Mouse (Mus musculus): ENCODE measurements around the gene Rnaseh2a. TPM values are rescaled to one million over a fixed set of nuclear protein-coding genes. Genes with fewer than 3 reads are reported as not detected.

The Rnaseh2a gene
- total and polyA plus RNA-seq, 2 experiments from 2014 or later: 57.3 to 57.9 TPM

- Histone ChIP-seq H3K9ac (replicated peaks; ENCODE audit: low read depth, low read length) (no peak overlapping the region), H3K4me1 (ENCODE audit: control insufficient read depth, insufficient read depth) (peaks cover 22% of the 10 kb centered on the region), H3K27ac (ENCODE audit: low read depth) (no peak overlapping the region), H3K4me3 (ENCODE audit: low read depth, low read length) (no peak overlapping the region), H3K9me3 (replicated peaks; ENCODE audit: control insufficient read depth, low read length) (no peaks in the 10 kb centered on the region), H3K27me3 (ENCODE audit: control insufficient read depth, insufficient read depth, low read length) (no peaks in the 10 kb centered on the region), H3K4me2 (ENCODE audit: low read depth, low read length) (no peak overlapping the region), H3K36me3 (replicated peaks; ENCODE audit: control insufficient read depth, insufficient read depth, low read length) (peaks cover 30% of the 10 kb centered on the region)
- TF ChIP-seq EP300 (IDR thresholded peaks at IDR 0.05; ENCODE audit: low read depth): no peak
- no peak for TF ChIP-seq CTCF (IDR thresholded peaks at IDR 0.05; ENCODE audit: low read depth)
- no peak for ATAC-seq (ENCODE audit: insufficient read depth, low read depth)
- WGBS: 77% methylated on average over 8 of the region's 8 CpGs
- DNase-seq (ENCODE audit: low spot score): no peak
These were observed 5.1 kb upstream of the Rnaseh2a start for GRCm38 (mm10) chr8:84974543-84975142.

DNA sequence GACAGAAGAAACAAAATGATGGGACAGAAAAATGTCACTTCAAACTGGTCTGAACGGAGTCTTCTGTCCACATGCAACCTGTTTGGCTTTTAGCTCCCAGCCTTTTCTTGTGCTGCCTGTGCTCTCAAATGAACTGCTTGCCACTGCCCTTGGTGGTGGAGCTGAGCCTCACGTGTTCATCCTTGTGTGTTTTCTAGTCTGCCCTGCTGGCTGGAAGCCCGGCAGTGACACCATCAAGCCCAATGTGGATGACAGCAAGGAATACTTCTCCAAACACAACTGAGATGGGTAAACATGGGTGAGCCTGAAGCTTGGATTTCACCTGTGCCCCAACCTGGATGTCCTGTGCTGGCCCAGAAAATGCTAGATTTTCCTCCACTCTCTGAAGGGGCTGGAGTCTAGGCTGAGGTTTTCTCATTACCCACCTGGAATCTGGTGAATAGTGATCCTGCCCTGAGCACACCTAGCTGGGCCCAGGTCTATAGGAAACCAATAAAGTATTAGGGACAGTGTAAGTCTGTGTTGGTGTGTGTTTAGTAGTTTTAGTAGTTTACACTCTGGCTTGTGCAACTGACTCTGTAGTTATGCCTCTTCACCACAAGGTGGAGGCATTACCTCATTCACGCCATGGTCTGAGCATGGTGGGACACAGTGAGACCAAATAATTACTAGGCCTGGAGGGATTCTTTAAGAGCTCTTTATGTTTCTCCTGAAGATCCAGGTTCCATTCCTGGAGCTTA is 4.4 kb upstream of the Rnaseh2a start:
- H3K4me2 ChIP-seq (ENCODE audit: low read depth, low read length): no peak overlapping the region
- no peaks in the 10 kb centered on the region for H3K9me3 ChIP-seq (replicated peaks; ENCODE audit: control insufficient read depth, low read length)
- TF ChIP-seq EP300 (IDR thresholded peaks at IDR 0.05; ENCODE audit: low read depth) (no peak), CTCF (IDR thresholded peaks at IDR 0.05; ENCODE audit: low read depth) (peak; percentile 95)
- peak overlapping the region; percentile 43; the same call in 1 of the 2 replicates for H3K27ac ChIP-seq (ENCODE audit: low read depth)
- peaks cover 16% of the 10 kb centered on the region for H3K4me1 ChIP-seq (ENCODE audit: control insufficient read depth, insufficient read depth)
- ATAC-seq (ENCODE audit: insufficient read depth, low read depth) (peak; percentile 13; the same call in 1 of the 2 replicates), DNase-seq (ENCODE audit: low spot score) (peak; percentile 76)
- no peak overlapping the region for H3K4me3 ChIP-seq (ENCODE audit: low read depth, low read length)
- H3K36me3 ChIP-seq (replicated peaks; ENCODE audit: control insufficient read depth, insufficient read depth, low read length): peaks cover 30% of the 10 kb centered on the region
- H3K27me3 ChIP-seq (ENCODE audit: control insufficient read depth, insufficient read depth, low read length): no peaks in the 10 kb centered on the region
- H3K9ac ChIP-seq (replicated peaks; ENCODE audit: low read depth, low read length): no peak overlapping the region
- 45% methylated on average over 4 of the region's 4 CpGs for WGBS

DNA sequence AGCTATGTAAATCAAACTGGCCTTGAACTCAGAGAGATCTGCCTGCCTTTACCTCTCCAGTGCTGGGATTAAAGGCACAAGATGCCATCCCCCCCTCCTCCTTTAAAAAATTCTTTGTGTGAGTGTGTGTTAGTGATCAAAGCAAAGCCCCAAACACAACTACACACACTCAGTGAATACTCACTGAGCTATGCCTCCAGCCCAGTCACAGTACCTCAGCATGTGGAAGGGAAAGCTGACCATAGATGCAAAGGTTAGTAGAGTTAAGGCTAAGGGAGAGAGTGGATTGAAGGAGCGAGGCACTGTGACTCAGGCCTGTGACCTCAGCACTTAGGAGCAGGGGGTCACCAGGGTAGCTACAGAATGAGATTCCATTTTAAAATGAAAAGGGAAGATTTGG is 3.5 kb upstream of the Rnaseh2a start:
- Histone ChIP-seq H3K27ac (ENCODE audit: low read depth) (peak overlapping the region; percentile 39; the same call in 1 of the 2 replicates), H3K27me3 (ENCODE audit: control insufficient read depth, insufficient read depth, low read length) (no peaks in the 10 kb centered on the region), H3K9me3 (replicated peaks; ENCODE audit: control insufficient read depth, low read length) (no peaks in the 10 kb centered on the region), H3K4me3 (ENCODE audit: low read depth, low read length) (no peak overlapping the region), H3K4me1 (ENCODE audit: control insufficient read depth, insufficient read depth) (peaks cover 19% of the 10 kb centered on the region), H3K4me2 (ENCODE audit: low read depth, low read length) (no peak overlapping the region), H3K9ac (replicated peaks; ENCODE audit: low read depth, low read length) (no peak overlapping the region), H3K36me3 (replicated peaks; ENCODE audit: control insufficient read depth, insufficient read depth, low read length) (peaks cover 30% of the 10 kb centered on the region)
- DNase-seq (ENCODE audit: low spot score) (no peak), ATAC-seq (ENCODE audit: insufficient read depth, low read depth) (no peak)
- TF ChIP-seq EP300 (IDR thresholded peaks at IDR 0.05; ENCODE audit: low read depth): no peak
- TF ChIP-seq CTCF (IDR thresholded peaks at IDR 0.05; ENCODE audit: low read depth): no peak
- WGBS: 88% methylated on average over 1 of the region's 1 CpGs

- no peak for ATAC-seq (ENCODE audit: insufficient read depth, low read depth)
- Histone ChIP-seq H3K4me2 (ENCODE audit: low read depth, low read length) (peak overlapping the region; percentile 77), H3K4me3 (ENCODE audit: low read depth, low read length) (no peak overlapping the region), H3K4me1 (ENCODE audit: control insufficient read depth, insufficient read depth) (peaks cover 25% of the 10 kb centered on the region), H3K27me3 (ENCODE audit: control insufficient read depth, insufficient read depth, low read length) (no peaks in the 10 kb centered on the region), H3K36me3 (replicated peaks; ENCODE audit: control insufficient read depth, insufficient read depth, low read length) (peaks cover 30% of the 10 kb centered on the region), H3K27ac (ENCODE audit: low read depth) (no peak overlapping the region), H3K9me3 (replicated peaks; ENCODE audit: control insufficient read depth, low read length) (no peaks in the 10 kb centered on the region), H3K9ac (replicated peaks; ENCODE audit: low read depth, low read length) (peak overlapping the region; percentile 84; the same call in 1 of the 2 replicates)
- no peak for TF ChIP-seq EP300 (IDR thresholded peaks at IDR 0.05; ENCODE audit: low read depth)
- TF ChIP-seq CTCF (IDR thresholded peaks at IDR 0.05; ENCODE audit: low read depth): no peak
- 43% methylated on average over 5 of the region's 5 CpGs for WGBS
- DNase-seq (ENCODE audit: low spot score): no peak
These were observed 1.3 kb upstream of the Rnaseh2a start for GRCm38 (mm10) chr8:84970913-84971312.

- no peaks in the 10 kb centered on the region for H3K27me3 ChIP-seq (ENCODE audit: control insufficient read depth, insufficient read depth, low read length)
- peaks cover 30% of the 10 kb centered on the region for H3K36me3 ChIP-seq (replicated peaks; ENCODE audit: control insufficient read depth, insufficient read depth, low read length)
- WGBS: 9% methylated on average over 21 of the region's 21 CpGs
- TF ChIP-seq CTCF (IDR thresholded peaks at IDR 0.05; ENCODE audit: low read depth) (no peak), EP300 (IDR thresholded peaks at IDR 0.05; ENCODE audit: low read depth) (0 out of 2 replicates have a peak, but pooled peaks have one; percentile 4)
- peak overlapping the region; percentile 68 for H3K4me3 ChIP-seq (ENCODE audit: low read depth, low read length)
- peak overlapping the region; percentile 84 for H3K9ac ChIP-seq (replicated peaks; ENCODE audit: low read depth, low read length)
- ATAC-seq (ENCODE audit: insufficient read depth, low read depth) (no peak), DNase-seq (ENCODE audit: low spot score) (no peak)
- H3K27ac ChIP-seq (ENCODE audit: low read depth): peak overlapping the region; percentile 83
- no peaks in the 10 kb centered on the region for H3K9me3 ChIP-seq (replicated peaks; ENCODE audit: control insufficient read depth, low read length)
- H3K4me2 ChIP-seq (ENCODE audit: low read depth, low read length): peak overlapping the region; percentile 77
- peaks cover 26% of the 10 kb centered on the region for H3K4me1 ChIP-seq (ENCODE audit: control insufficient read depth, insufficient read depth)
These were observed 696 bp upstream of the Rnaseh2a start for GRCm38 (mm10) chr8:84970135-84970790.

Measured in heart, postnatal 0 days (tissue).